Mouse (Mus musculus): ENCODE results near the gene Nosip. TPM values are rescaled to one million over a fixed set of nuclear protein-coding genes. Genes with fewer than 3 reads are reported as not detected.
"Not testable (repeated sequence)": the region's sequence is repeated elsewhere in the genome, so short reads cannot be mapped to it uniquely, and the experiment has no call there.

Nosip gene
- polyA plus RNA-seq, 1 experiment from 2014 or later, result 67.7 TPM

DNA sequence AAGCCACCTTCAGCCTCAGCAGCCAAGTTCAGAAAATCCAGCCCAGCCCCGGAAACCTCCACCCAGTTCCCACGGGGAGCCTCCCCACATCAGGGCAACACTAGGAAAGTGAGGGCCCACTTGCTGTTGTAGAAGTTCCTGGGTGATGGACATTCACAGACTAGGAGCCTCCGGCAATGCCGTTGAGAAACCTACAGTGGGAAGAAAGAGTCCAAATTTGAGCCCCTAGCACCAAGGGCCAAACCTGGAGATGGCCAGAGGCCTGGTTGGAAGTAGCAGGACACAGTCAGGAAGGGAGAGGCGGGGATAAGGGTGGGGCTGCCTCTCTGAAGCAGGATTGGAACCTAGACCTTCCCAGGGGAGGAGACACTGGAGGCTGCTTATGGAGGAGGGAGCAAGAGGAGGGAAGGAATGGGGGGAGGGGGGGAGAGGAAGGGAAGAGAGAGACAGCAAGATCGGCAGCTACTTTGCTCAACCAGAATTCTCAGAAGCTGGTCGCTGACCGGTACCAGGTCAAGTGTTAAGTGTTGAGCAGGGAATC lies 43.1 kb upstream of the Nosip start:
- peaks cover 21% of the 10 kb centered on the region for H3K4me1 ChIP-seq (ENCODE audit: control insufficient read depth, insufficient read depth, low read length)
- H3K27ac ChIP-seq (ENCODE audit: low read length), result no peak overlapping the region
- H3K4me3 ChIP-seq (ENCODE audit: low read depth, low read length), result no peak overlapping the region
- H3K9ac ChIP-seq (ENCODE audit: low read depth, low read length), result no peak overlapping the region
- 38% methylated on average over 8 of the region's 8 CpGs for WGBS
- no peaks in the 10 kb centered on the region for H3K36me3 ChIP-seq (ENCODE audit: control insufficient read depth, insufficient read depth, low read length)
- H3K4me2 ChIP-seq (ENCODE audit: low read length), result peak overlapping the region; percentile 22
- H3K27me3 ChIP-seq (ENCODE audit: control insufficient read depth, insufficient read depth, low read depth, low read length), result no peaks in the 10 kb centered on the region
- no peak for ATAC-seq
- no peaks in the 10 kb centered on the region for H3K9me3 ChIP-seq (replicated peaks; ENCODE audit: control insufficient read depth, low read length, poor library complexity, severe bottlenecking)

DNA sequence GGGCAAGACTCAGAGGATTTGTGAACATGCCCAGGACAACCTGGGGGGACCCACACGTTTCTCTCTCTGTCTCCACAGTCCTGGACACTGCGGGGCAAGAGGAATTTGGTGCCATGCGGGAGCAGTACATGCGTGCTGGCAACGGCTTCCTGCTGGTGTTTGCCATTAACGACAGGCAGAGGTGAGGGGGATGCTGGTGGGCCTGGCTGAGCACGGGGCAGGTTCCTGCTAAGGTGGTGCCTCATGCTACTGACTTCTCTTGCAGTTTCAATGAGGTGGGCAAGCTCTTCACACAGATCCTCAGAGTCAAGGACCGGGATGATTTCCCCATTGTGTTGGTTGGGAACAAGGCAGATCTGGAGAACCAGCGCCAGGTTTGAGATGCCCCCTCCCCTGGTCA lies 42.0 kb upstream of the Nosip start:
- Histone ChIP-seq H3K27ac (ENCODE audit: low read length) (no peak overlapping the region), H3K4me2 (ENCODE audit: low read length) (no peak overlapping the region), H3K9me3 (replicated peaks; ENCODE audit: control insufficient read depth, low read length, poor library complexity, severe bottlenecking) (no peaks in the 10 kb centered on the region), H3K4me3 (ENCODE audit: low read depth, low read length) (no peak overlapping the region), H3K27me3 (ENCODE audit: control insufficient read depth, insufficient read depth, low read depth, low read length) (no peaks in the 10 kb centered on the region), H3K4me1 (ENCODE audit: control insufficient read depth, insufficient read depth, low read length) (peaks cover 12% of the 10 kb centered on the region), H3K9ac (ENCODE audit: low read depth, low read length) (no peak overlapping the region), H3K36me3 (ENCODE audit: control insufficient read depth, insufficient read depth, low read length) (no peaks in the 10 kb centered on the region)
- 77% methylated on average over 9 of the region's 9 CpGs for WGBS
- ATAC-seq, result no peak

DNA sequence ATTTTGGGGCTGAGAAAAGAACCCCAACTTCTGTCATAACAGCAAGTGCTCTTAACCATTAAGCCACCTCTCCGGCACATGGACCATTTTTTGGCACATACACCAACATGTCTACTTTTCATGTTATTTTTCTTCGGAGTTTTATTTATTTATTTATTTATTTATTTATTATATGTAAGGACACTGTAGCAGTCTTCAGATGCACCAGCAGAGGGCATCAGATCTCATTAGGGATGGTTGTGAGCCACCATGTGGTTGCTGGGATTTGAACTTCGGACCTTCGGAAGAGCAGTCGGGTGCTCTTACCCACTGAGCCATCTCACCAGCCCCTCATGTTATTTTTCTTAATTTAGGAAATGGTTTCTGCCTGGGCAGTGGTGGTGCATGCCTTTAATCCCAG lies 38.5 kb upstream of the Nosip start:
- not testable (repeated sequence) for H3K27me3 ChIP-seq (ENCODE audit: control insufficient read depth, insufficient read depth, low read depth, low read length); H3K9me3 ChIP-seq (replicated peaks; ENCODE audit: control insufficient read depth, low read length, poor library complexity, severe bottlenecking); ATAC-seq; H3K4me3 ChIP-seq (ENCODE audit: low read depth, low read length); H3K4me1 ChIP-seq (ENCODE audit: control insufficient read depth, insufficient read depth, low read length); H3K4me2 ChIP-seq (ENCODE audit: low read length); H3K9ac ChIP-seq (ENCODE audit: low read depth, low read length); H3K27ac ChIP-seq (ENCODE audit: low read length)
- H3K36me3 ChIP-seq (ENCODE audit: control insufficient read depth, insufficient read depth, low read length), result peaks cover 13% of the 10 kb centered on the region
- WGBS, result 80% methylated on average over 5 of the region's 5 CpGs

DNA sequence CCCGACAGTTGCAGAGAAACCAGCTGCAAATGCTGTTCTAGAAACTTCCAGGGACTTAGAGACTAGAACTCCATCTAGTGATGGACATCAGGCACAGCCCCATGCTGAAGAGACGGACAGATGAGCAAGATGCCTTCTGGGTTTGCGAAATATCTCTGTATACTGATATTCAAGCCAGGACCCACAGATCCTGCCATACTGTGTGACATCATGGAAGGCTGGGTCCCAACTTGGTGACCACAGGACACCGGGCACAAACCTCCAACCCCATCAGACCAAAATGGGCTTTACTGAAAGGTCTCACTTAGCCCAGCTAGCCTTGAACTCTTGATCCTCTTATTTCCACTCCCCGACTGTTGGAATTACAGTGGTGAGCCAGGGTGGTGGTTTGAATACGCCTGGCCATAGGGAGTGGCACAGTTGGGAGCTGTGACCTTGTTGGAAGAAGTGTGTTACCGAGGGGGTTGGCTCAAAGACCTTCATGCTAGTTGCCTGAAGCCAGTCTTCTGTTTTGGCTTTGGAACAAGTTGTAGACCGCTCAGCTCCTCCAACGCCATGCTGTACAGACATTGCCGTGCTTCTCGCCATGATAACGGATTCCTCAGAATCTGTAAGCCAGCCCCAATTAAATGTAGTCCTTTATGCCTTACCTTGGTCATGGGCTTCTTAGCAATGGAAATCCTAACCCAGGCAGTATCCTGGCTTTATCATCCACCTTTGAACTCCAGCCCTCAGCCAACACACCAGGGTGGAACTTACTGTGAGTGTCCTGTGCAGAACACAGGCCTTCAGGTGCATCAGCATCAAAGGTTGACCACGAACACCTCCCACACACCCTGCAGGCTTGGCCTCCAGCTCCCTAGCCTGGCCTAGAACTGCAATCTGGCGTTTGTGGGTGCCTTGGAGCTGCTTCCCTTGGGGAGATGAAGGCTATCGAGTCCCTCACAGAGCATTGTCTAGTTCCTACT lies 37.7 kb upstream of the Nosip start:
- WGBS, result 90% methylated on average over 15 of the region's 15 CpGs
- ATAC-seq, result no peak
- H3K36me3 ChIP-seq (ENCODE audit: control insufficient read depth, insufficient read depth, low read length), result peaks cover 19% of the 10 kb centered on the region
- H3K4me2 ChIP-seq (ENCODE audit: low read length), result no peak overlapping the region
- no peaks in the 10 kb centered on the region for H3K9me3 ChIP-seq (replicated peaks; ENCODE audit: control insufficient read depth, low read length, poor library complexity, severe bottlenecking)
- H3K27me3 ChIP-seq (ENCODE audit: control insufficient read depth, insufficient read depth, low read depth, low read length), result no peaks in the 10 kb centered on the region
- peaks cover 6% of the 10 kb centered on the region; the same call in 1 of the 2 replicates for H3K4me1 ChIP-seq (ENCODE audit: control insufficient read depth, insufficient read depth, low read length)
- no peak overlapping the region for H3K27ac ChIP-seq (ENCODE audit: low read length)
- no peak overlapping the region for H3K9ac ChIP-seq (ENCODE audit: low read depth, low read length)
- no peak overlapping the region for H3K4me3 ChIP-seq (ENCODE audit: low read depth, low read length)

DNA sequence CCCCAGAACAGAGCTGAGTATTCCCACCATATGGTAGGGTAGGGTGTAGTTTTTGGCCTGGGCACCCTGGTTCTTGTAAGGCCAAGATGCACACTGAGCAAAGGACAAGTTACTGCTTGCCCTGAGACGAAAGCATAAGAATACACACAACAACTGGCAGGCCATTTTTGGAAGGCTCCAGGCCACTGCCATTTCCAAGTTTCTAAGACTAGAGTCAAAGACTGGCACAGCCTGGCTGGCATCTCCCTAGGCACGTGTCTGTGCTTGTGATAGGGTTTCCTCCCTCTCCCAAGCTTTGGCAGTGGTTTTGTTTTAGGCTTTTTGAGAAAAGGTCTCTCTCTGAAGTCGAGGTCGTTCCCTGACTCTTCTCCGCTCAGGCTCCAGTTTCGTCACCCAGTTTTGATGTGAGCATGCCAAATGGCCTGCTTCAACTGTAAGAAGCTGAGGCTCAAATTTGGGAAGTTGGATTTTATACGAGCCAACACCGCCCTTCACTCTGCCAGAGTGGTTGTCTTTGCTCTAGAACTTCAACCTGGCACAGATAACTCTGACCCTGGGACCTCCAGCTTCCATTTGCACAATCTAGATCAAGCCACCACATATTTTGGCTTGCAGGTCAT lies 36.5 kb upstream of the Nosip start:
- Histone ChIP-seq H3K4me1 (ENCODE audit: control insufficient read depth, insufficient read depth, low read length) (peaks cover 6% of the 10 kb centered on the region; the same call in 1 of the 2 replicates), H3K9ac (ENCODE audit: low read depth, low read length) (no peak overlapping the region), H3K9me3 (replicated peaks; ENCODE audit: control insufficient read depth, low read length, poor library complexity, severe bottlenecking) (no peaks in the 10 kb centered on the region), H3K27ac (ENCODE audit: low read length) (peak overlapping the region; percentile 2), H3K36me3 (ENCODE audit: control insufficient read depth, insufficient read depth, low read length) (peaks cover 29% of the 10 kb centered on the region), H3K4me3 (ENCODE audit: low read depth, low read length) (no peak overlapping the region), H3K4me2 (ENCODE audit: low read length) (no peak overlapping the region), H3K27me3 (ENCODE audit: control insufficient read depth, insufficient read depth, low read depth, low read length) (no peaks in the 10 kb centered on the region)
- 81% methylated on average over 8 of the region's 8 CpGs for WGBS
- ATAC-seq, result no peak

DNA sequence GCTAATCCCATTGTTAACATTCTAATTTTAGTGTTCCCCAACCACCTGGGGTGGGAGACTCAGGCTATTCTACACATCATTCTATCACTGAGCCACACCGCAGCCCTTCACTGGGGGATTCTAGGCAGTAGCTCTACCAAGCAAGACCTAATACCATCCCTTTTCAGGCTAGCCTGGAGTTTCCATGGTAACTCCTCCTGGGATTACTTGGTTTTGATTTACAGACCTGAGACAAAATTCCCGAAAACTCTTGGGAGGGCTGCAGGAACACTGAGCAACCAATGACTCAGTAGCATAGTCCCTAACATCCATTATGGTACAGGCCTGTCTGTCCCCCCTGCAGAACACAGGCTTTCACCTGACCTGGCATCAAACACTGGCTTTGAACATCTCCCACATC lies 36.0 kb upstream of the Nosip start:
- H3K9me3 ChIP-seq (replicated peaks; ENCODE audit: control insufficient read depth, low read length, poor library complexity, severe bottlenecking), result no peaks in the 10 kb centered on the region
- peak overlapping the region; percentile 2 for H3K27ac ChIP-seq (ENCODE audit: low read length)

DNA sequence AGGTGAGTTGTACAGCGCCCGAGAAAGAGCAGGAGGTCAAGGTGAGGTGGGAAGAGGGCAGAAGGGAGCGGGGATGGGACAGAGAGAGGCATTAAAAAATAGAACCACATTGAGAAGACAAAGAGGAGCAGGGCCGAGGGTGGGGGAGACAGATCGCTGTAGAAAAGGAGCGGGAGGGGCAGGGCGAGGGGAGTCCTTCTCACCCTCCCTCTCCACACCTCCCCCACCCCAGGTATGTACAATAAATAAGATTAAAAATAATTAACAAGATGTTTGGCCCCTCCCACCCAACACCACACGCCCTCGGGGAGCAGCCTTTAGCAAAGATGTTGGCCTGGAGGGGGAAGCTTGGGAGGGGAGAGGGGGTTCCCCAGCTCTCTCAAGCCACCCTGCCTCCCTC lies 34.5 kb upstream of the Nosip start:
- no peak overlapping the region for H3K27ac ChIP-seq (ENCODE audit: low read length)
- H3K27me3 ChIP-seq (ENCODE audit: control insufficient read depth, insufficient read depth, low read depth, low read length), result no peaks in the 10 kb centered on the region
- H3K9ac ChIP-seq (ENCODE audit: low read depth, low read length), result no peak overlapping the region
- H3K9me3 ChIP-seq (replicated peaks; ENCODE audit: control insufficient read depth, low read length, poor library complexity, severe bottlenecking), result no peaks in the 10 kb centered on the region
- peaks cover 6% of the 10 kb centered on the region; the same call in 1 of the 2 replicates for H3K4me1 ChIP-seq (ENCODE audit: control insufficient read depth, insufficient read depth, low read length)
- 93% methylated on average over 9 of the region's 9 CpGs for WGBS
- H3K4me3 ChIP-seq (ENCODE audit: low read depth, low read length), result no peak overlapping the region
- ATAC-seq, result no peak
- peaks cover 44% of the 10 kb centered on the region for H3K36me3 ChIP-seq (ENCODE audit: control insufficient read depth, insufficient read depth, low read length)
- H3K4me2 ChIP-seq (ENCODE audit: low read length), result no peak overlapping the region

More for the DNA sequence above, 36.0 kb upstream of the Nosip start:
- 31% methylated on average over 2 of the region's 2 CpGs for WGBS
- H3K4me1 ChIP-seq (ENCODE audit: control insufficient read depth, insufficient read depth, low read length), result peaks cover 6% of the 10 kb centered on the region; the same call in 1 of the 2 replicates
- H3K9ac ChIP-seq (ENCODE audit: low read depth, low read length), result no peak overlapping the region
- no peak overlapping the region for H3K4me2 ChIP-seq (ENCODE audit: low read length)
- H3K36me3 ChIP-seq (ENCODE audit: control insufficient read depth, insufficient read depth, low read length), result peaks cover 34% of the 10 kb centered on the region
- ATAC-seq, result peak; percentile 34; the same call in 1 of the 2 replicates
- H3K4me3 ChIP-seq (ENCODE audit: low read depth, low read length), result no peak overlapping the region
- H3K27me3 ChIP-seq (ENCODE audit: control insufficient read depth, insufficient read depth, low read depth, low read length), result no peaks in the 10 kb centered on the region

DNA sequence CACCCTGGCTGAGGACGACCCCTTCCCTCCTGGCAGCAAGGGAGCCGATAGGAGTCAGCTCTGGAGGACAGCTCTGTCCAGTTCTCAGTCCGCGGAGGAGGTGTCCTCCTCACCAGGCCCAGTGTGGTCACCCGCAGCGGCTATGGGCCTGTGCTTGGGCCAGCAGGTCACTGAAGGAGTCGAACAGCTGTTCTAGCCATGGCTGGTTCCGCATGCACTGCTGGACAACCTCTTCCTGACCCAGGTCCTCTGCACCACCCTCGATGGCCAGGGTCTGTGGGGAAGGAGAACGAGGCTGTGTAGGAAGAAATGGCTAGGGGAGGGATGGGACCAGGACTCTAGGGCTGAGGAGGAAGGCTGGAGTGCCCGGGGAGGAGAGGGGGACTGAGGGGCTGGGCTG lies 33.9 kb upstream of the Nosip start:
- no peaks in the 10 kb centered on the region for H3K9me3 ChIP-seq (replicated peaks; ENCODE audit: control insufficient read depth, low read length, poor library complexity, severe bottlenecking)
- no peak overlapping the region for H3K4me3 ChIP-seq (ENCODE audit: low read depth, low read length)
- no peak overlapping the region for H3K27ac ChIP-seq (ENCODE audit: low read length)
- H3K27me3 ChIP-seq (ENCODE audit: control insufficient read depth, insufficient read depth, low read depth, low read length), result no peaks in the 10 kb centered on the region
- peaks cover 6% of the 10 kb centered on the region; the same call in 1 of the 2 replicates for H3K4me1 ChIP-seq (ENCODE audit: control insufficient read depth, insufficient read depth, low read length)
- H3K4me2 ChIP-seq (ENCODE audit: low read length), result no peak overlapping the region
- no peak for ATAC-seq
- 93% methylated on average over 11 of the region's 11 CpGs for WGBS
- peaks cover 44% of the 10 kb centered on the region for H3K36me3 ChIP-seq (ENCODE audit: control insufficient read depth, insufficient read depth, low read length)
- H3K9ac ChIP-seq (ENCODE audit: low read depth, low read length), result no peak overlapping the region

DNA sequence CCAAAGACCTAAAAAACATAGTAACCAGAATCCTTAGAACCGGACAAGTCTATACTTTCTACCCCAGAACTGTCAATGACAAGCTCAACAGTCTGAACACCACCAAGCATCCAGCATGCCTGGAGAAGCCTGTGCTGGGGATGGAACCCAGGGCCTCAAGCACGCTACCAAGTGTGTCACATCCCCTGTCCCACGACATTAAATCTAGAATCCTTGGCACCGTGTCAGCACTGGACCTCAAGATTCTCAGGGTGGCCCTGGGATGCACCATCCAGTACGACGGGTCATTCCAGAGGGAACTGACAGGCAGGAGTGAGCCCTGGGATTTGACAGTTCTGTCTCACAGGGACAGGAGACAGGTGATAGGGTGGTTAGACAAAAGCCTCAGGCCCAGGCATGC lies 32.2 kb upstream of the Nosip start:
- 94% methylated on average over 6 of the region's 6 CpGs for WGBS

More for the DNA sequence above, 32.2 kb upstream of the Nosip start:
- Histone ChIP-seq H3K27me3 (ENCODE audit: control insufficient read depth, insufficient read depth, low read depth, low read length) (no peaks in the 10 kb centered on the region), H3K27ac (ENCODE audit: low read length) (no peak overlapping the region), H3K36me3 (ENCODE audit: control insufficient read depth, insufficient read depth, low read length) (peaks cover 60% of the 10 kb centered on the region), H3K9me3 (replicated peaks; ENCODE audit: control insufficient read depth, low read length, poor library complexity, severe bottlenecking) (no peaks in the 10 kb centered on the region), H3K4me1 (ENCODE audit: control insufficient read depth, insufficient read depth, low read length) (peaks cover 6% of the 10 kb centered on the region; the same call in 1 of the 2 replicates), H3K4me2 (ENCODE audit: low read length) (no peak overlapping the region), H3K4me3 (ENCODE audit: low read depth, low read length) (no peak overlapping the region), H3K9ac (ENCODE audit: low read depth, low read length) (no peak overlapping the region)
- ATAC-seq, result no peak
